Mouse (Mus musculus): ENCODE measurements around the gene Psg22. TPM values are rescaled to one million over a fixed set of nuclear protein-coding genes. Genes with fewer than 3 reads are reported as not detected.
"Not testable (repeated sequence)": the region's sequence is repeated elsewhere in the genome, so short reads cannot be mapped to it uniquely, and the experiment has no call there.

Gene Psg22
- polyA plus RNA-seq (2012; fragmentation: generic; extraction: Trizol) = not detected
- long read RNA-seq, experiment 1 = 0 reads
- long read RNA-seq, experiment 2 = 0 reads

DNA sequence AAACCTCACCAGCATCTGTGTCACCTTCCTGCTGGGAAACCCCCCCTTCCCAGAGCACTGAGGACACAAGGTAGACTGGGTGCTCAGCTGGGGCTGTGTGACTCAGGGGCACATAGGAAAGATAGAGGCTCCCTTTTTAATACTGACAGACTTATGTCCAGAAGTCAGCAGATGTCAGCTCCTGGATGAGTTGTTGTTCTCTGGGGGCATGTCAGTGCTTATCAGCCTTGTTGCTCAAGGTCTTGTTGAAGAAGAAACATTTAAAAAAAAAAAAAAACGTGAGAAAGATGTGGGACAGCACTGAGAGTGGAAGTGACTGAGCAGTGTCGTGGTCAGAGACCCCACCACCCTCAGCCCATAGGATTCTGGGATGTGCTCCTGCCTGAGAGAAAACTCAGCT lies at the start of gene Psg22:
Gene Psg22 (plus strand): TSS at position 301 of the 400 bp plus-strand sequence.
- Histone ChIP-seq H3K4me3 (ENCODE audit: insufficient read depth, poor library complexity, severe bottlenecking) (no peak within 1 kb of the TSS), H3K27me3 (ENCODE audit: control insufficient read depth, insufficient read depth, insufficient read length) (no peaks in the 10 kb centered on the region), H3K36me3 (ENCODE audit: control insufficient read depth, insufficient read depth) (no peaks in the 10 kb centered on the region), H3K79me3 (ENCODE audit: low read depth) (no peaks in the 10 kb centered on the region), H3ac (ENCODE audit: control insufficient read depth, insufficient read length, low read depth) (no peak within 1 kb of the TSS), H3K79me2 (ENCODE audit: control insufficient read depth, insufficient read depth) (no peaks in the 10 kb centered on the region)
- no peak for TF ChIP-seq FOSL1 (IDR thresholded peaks at IDR 0.05; ENCODE audit: insufficient read depth, low read length, poor library complexity, severe bottlenecking)
- TF ChIP-seq USF1 (IDR thresholded peaks at IDR 0.05; ENCODE audit: low read depth) = no peak
- no peak for TF ChIP-seq MYOD1 (IDR thresholded peaks at IDR 0.05; ENCODE audit: control insufficient read depth, insufficient read length, low read depth)
- TF ChIP-seq MYOG (IDR thresholded peaks at IDR 0.05; ENCODE audit: control insufficient read depth, extremely low read depth, insufficient read length) = no peak
- TF ChIP-seq MAX (IDR thresholded peaks at IDR 0.05) = no peak
- no peak for TF ChIP-seq CEBPB (IDR thresholded peaks at IDR 0.05; ENCODE audit: low read depth)
- no peak for TF ChIP-seq CTCF (IDR thresholded peaks at IDR 0.05; ENCODE audit: control insufficient read depth, insufficient read depth, insufficient read length)

DNA sequence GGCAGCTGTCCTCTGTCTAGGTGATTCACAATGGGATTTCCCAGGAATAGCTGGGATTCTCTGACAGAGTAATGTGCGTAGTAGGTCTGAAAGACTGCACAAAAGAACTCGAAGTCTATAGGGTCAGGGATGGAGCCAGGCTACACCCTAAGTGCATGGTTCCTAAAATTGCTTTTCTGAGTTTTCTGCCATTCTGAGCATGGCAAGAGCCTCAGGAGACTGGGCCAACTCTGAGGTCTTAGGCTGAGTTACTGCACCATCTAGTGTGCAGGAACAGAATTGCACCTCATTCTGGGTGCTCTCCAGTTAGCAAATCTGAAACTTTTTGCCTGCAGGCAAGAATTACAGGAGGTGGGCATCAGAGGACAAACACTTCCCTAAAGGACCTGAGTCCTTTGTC lies 38.1 kb upstream of the Psg22 start:
- Histone ChIP-seq H3K27me3 (ENCODE audit: control insufficient read depth, insufficient read depth, insufficient read length) (no peaks in the 10 kb centered on the region), H3K4me3 (ENCODE audit: insufficient read depth, poor library complexity, severe bottlenecking) (no peak overlapping the region), H3ac (ENCODE audit: control insufficient read depth, insufficient read length, low read depth) (no peak overlapping the region), H3K79me2 (ENCODE audit: control insufficient read depth, insufficient read depth) (no peaks in the 10 kb centered on the region), H3K36me3 (ENCODE audit: control insufficient read depth, insufficient read depth) (no peaks in the 10 kb centered on the region), H3K79me3 (ENCODE audit: low read depth) (no peaks in the 10 kb centered on the region)
- TF ChIP-seq MYOG (IDR thresholded peaks at IDR 0.05; ENCODE audit: control insufficient read depth, extremely low read depth, insufficient read length) = no peak
- TF ChIP-seq CEBPB (IDR thresholded peaks at IDR 0.05; ENCODE audit: low read depth) = no peak
- TF ChIP-seq MYOD1 (IDR thresholded peaks at IDR 0.05; ENCODE audit: control insufficient read depth, insufficient read length, low read depth) = no peak
- no peak for TF ChIP-seq MAX (IDR thresholded peaks at IDR 0.05)
- TF ChIP-seq CTCF (IDR thresholded peaks at IDR 0.05; ENCODE audit: control insufficient read depth, insufficient read depth, insufficient read length) = no peak
- TF ChIP-seq FOSL1 (IDR thresholded peaks at IDR 0.05; ENCODE audit: insufficient read depth, low read length, poor library complexity, severe bottlenecking) = no peak
- no peak for TF ChIP-seq USF1 (IDR thresholded peaks at IDR 0.05; ENCODE audit: low read depth)

DNA sequence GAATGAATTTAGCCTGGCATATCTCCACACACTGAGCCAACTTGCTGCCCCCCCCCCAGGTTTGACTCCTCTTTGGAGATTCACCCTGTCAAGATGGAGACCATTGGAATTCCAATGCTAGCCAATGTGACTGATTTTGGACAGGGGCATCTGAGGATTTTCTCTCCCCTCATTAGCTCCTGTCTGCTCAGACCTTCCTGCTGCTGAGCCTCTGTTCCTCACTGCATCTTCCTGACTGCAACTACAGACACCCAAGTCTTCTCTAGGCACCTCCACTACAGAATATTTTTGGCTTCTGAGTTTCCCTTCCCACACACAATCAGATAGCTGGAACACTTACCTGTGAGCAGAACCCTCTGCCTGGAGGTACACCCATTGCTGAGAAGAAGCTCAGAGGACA lies 32.3 kb upstream of the Psg22 start:
- no peak overlapping the region for H3ac ChIP-seq (ENCODE audit: control insufficient read depth, insufficient read length, low read depth)
- H3K79me3 ChIP-seq (ENCODE audit: low read depth) = no peaks in the 10 kb centered on the region
- H3K79me2 ChIP-seq (ENCODE audit: control insufficient read depth, insufficient read depth) = no peaks in the 10 kb centered on the region
- H3K4me3 ChIP-seq (ENCODE audit: insufficient read depth, poor library complexity, severe bottlenecking) = no peak overlapping the region
- H3K36me3 ChIP-seq (ENCODE audit: control insufficient read depth, insufficient read depth) = no peaks in the 10 kb centered on the region
- TF ChIP-seq MYOD1 (IDR thresholded peaks at IDR 0.05; ENCODE audit: control insufficient read depth, insufficient read length, low read depth) (no peak), CTCF (IDR thresholded peaks at IDR 0.05; ENCODE audit: control insufficient read depth, insufficient read depth, insufficient read length) (no peak), CEBPB (IDR thresholded peaks at IDR 0.05; ENCODE audit: low read depth) (no peak), FOSL1 (IDR thresholded peaks at IDR 0.05; ENCODE audit: insufficient read depth, low read length, poor library complexity, severe bottlenecking) (no peak), MAX (IDR thresholded peaks at IDR 0.05) (no peak), MYOG (IDR thresholded peaks at IDR 0.05; ENCODE audit: control insufficient read depth, extremely low read depth, insufficient read length) (no peak), USF1 (IDR thresholded peaks at IDR 0.05; ENCODE audit: low read depth) (no peak)
- no peaks in the 10 kb centered on the region for H3K27me3 ChIP-seq (ENCODE audit: control insufficient read depth, insufficient read depth, insufficient read length)

DNA sequence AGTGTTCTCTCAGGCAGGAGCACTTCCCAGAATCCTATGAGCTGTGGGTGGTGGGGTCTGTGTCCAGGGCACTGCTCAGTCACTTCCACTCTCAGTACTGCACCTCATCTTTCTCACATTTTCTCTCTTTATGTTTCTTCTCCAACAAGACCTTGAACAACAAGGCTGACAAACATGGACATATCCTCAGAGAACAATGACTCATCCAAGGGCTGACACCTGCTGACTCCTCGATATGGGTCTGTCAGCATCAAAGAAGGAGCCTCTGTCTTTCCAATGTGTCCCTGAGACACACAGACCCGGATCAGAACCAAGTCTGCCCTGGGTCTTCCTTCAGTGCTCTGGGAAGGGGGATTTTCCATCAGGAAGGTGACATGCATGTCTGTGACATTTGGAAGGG lies 31.8 kb upstream of the Psg22 start, which contains the start of gene Psg20:
Gene Psg20 (minus strand): TSS at position 101 of the 400 bp plus-strand sequence.
- Histone ChIP-seq H3K4me3 (ENCODE audit: insufficient read depth, poor library complexity, severe bottlenecking) (no peak within 1 kb of the TSS), H3K36me3 (ENCODE audit: control insufficient read depth, insufficient read depth) (no peaks in the 10 kb centered on the region), H3K79me2 (ENCODE audit: control insufficient read depth, insufficient read depth) (no peaks in the 10 kb centered on the region), H3ac (ENCODE audit: control insufficient read depth, insufficient read length, low read depth) (no peak within 1 kb of the TSS), H3K27me3 (ENCODE audit: control insufficient read depth, insufficient read depth, insufficient read length) (no peaks in the 10 kb centered on the region), H3K79me3 (ENCODE audit: low read depth) (no peaks in the 10 kb centered on the region)
- no peak for TF ChIP-seq CTCF (IDR thresholded peaks at IDR 0.05; ENCODE audit: control insufficient read depth, insufficient read depth, insufficient read length)
- TF ChIP-seq MYOG (IDR thresholded peaks at IDR 0.05; ENCODE audit: control insufficient read depth, extremely low read depth, insufficient read length) = no peak
- no peak for TF ChIP-seq CEBPB (IDR thresholded peaks at IDR 0.05; ENCODE audit: low read depth)
- no peak for TF ChIP-seq MAX (IDR thresholded peaks at IDR 0.05)
- no peak for TF ChIP-seq MYOD1 (IDR thresholded peaks at IDR 0.05; ENCODE audit: control insufficient read depth, insufficient read length, low read depth)
- TF ChIP-seq FOSL1 (IDR thresholded peaks at IDR 0.05; ENCODE audit: insufficient read depth, low read length, poor library complexity, severe bottlenecking) = no peak
- TF ChIP-seq USF1 (IDR thresholded peaks at IDR 0.05; ENCODE audit: low read depth) = no peak

DNA sequence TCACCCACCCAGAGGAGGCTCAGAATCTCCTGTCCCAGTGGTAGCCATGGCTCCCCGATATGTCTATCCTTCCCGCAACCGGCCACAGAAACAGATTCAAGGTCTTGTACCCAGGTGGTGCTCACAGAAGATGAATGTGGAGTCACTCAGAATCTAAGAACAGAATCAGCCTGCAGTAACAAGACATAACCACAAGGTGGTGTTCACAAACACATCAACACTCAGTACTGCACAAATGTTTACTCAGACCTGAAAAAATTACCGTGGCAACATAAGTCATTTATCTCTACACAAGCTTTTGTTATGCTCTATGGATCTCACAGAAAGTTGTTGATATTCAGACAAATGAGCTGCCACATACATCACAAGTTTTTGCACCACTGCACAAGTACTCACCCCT lies 7.6 kb upstream of the Psg22 start:
- not testable (repeated sequence) for H3ac ChIP-seq (ENCODE audit: control insufficient read depth, insufficient read length, low read depth); H3K27me3 ChIP-seq (ENCODE audit: control insufficient read depth, insufficient read depth, insufficient read length); H3K79me3 ChIP-seq (ENCODE audit: low read depth); H3K4me3 ChIP-seq (ENCODE audit: insufficient read depth, poor library complexity, severe bottlenecking); H3K36me3 ChIP-seq (ENCODE audit: control insufficient read depth, insufficient read depth); H3K79me2 ChIP-seq (ENCODE audit: control insufficient read depth, insufficient read depth)

DNA sequence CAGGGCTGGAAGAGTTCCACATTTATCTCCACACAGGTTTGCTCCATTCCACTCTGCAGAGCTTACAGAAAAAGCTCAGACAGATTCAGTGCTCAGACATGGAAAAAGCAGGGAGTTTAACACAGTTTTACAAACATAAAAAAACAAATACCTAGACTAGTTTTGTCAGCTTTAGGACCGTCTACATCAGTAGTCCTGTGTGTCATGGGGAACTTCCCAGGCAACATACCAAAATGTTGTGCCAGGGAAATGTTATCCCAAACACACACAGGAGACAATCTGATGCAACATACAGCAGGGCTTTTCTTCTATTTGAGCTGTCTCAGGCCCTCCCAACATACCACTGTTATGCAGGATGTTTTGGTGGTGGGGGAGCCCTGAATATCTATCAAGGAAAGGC lies 7.0 kb upstream of the Psg22 start:
- Histone ChIP-seq H3K4me3 (ENCODE audit: insufficient read depth, poor library complexity, severe bottlenecking) (no peak overlapping the region), H3ac (ENCODE audit: control insufficient read depth, insufficient read length, low read depth) (no peak overlapping the region), H3K79me3 (ENCODE audit: low read depth) (no peaks in the 10 kb centered on the region), H3K36me3 (ENCODE audit: control insufficient read depth, insufficient read depth) (no peaks in the 10 kb centered on the region), H3K79me2 (ENCODE audit: control insufficient read depth, insufficient read depth) (no peaks in the 10 kb centered on the region), H3K27me3 (ENCODE audit: control insufficient read depth, insufficient read depth, insufficient read length) (no peaks in the 10 kb centered on the region)
- TF ChIP-seq FOSL1 (IDR thresholded peaks at IDR 0.05; ENCODE audit: insufficient read depth, low read length, poor library complexity, severe bottlenecking) (no peak), MYOD1 (IDR thresholded peaks at IDR 0.05; ENCODE audit: control insufficient read depth, insufficient read length, low read depth) (no peak), CTCF (IDR thresholded peaks at IDR 0.05; ENCODE audit: control insufficient read depth, insufficient read depth, insufficient read length) (no peak), USF1 (IDR thresholded peaks at IDR 0.05; ENCODE audit: low read depth) (no peak), MAX (IDR thresholded peaks at IDR 0.05) (no peak), MYOG (IDR thresholded peaks at IDR 0.05; ENCODE audit: control insufficient read depth, extremely low read depth, insufficient read length) (no peak), CEBPB (IDR thresholded peaks at IDR 0.05; ENCODE audit: low read depth) (no peak)

Measured in C2C12 (cell line).